Mouse (Mus musculus): ENCODE measurements around the gene Cyb5r4. TPM values are rescaled to one million over a fixed set of nuclear protein-coding genes. Genes with fewer than 3 reads are reported as not detected.

Cyb5r4 gene
- total RNA-seq, 1 experiment from 2014 or later = 111 TPM

Other genes with a start within 250 kb of the Cyb5r4 start
- gene Snap91, start 141.4 kb upstream of the Cyb5r4 start, total RNA-seq (2017) = not detected in 2 replicates
- not detected in 2 replicates for gene Ripply2, start 6.5 kb upstream of the Cyb5r4 start, total RNA-seq (2017)
- not detected in 2 replicates for gene Mrap2, start 122.3 kb downstream of the Cyb5r4 start, total RNA-seq (2017)
- 17.1 and 18.3 TPM in 2 replicates for gene Cep162, start 233.5 kb downstream of the Cyb5r4 start, total RNA-seq (2017)

Data from common myeloid progenitor, adult 5-6 weeks (primary cell).